Comparison of ENCODE assay signal across 24 mouse cellular contexts in the genomic region with DNA sequence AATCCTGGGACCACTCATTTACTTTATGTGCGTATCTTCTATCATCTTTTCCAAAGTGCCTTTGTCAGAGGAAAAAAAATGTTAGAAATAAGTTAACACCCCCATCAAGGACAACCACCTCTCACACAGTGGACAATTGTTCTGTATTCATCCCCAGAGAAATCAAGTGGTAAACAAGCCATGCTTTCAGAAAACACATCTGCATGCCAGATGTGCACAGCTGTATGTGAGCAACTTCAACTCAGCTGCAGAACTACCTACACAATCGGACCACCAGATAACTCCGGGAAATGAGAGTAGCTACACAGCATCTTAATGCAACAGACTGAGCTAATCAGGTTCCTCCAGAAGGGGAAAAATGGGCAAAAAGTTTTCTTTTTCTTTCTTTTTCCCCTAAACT.
A peak's percentile ranks its signal among the peaks of the same experiment; 100 is the strongest.
DNase-seq lines count a peak whose midpoint lies in the region; ATAC-seq lines count a peak whose summit lies in the region.
"Had no signal": no experiment of that assay in that cellular context is flagged by ENCODE, and none has a peak within 500 bp of the region (broad histone marks: within the 10 kb centered on the region; RNA-seq: fewer than 3 reads in every experiment).

No protein-coding gene starts in this region.

- H3K9ac ChIP-seq in embryonic facial prominence, embryonic 14.5 days (ENCODE audit: low read depth, low read length), result no peak overlapping the region
- H3K9ac ChIP-seq in limb, embryonic 12.5 days (replicated peaks), result no peak overlapping the region
- H3K9ac ChIP-seq: heart, embryonic 13.5 days; hindbrain, embryonic 15.5 days; intestine, embryonic 15.5 days; liver, postnatal 0 days; midbrain, embryonic 12.5 days had no signal

- H3K36me3 ChIP-seq in embryonic facial prominence, embryonic 14.5 days (ENCODE audit: control insufficient read depth, insufficient read depth, low read length), result no peaks in the 10 kb centered on the region
- H3K36me3 ChIP-seq in limb, embryonic 12.5 days, result no peaks in the 10 kb centered on the region
- H3K36me3 ChIP-seq: heart, embryonic 13.5 days; hindbrain, embryonic 15.5 days; intestine, embryonic 15.5 days; midbrain, embryonic 12.5 days had no signal

- no peaks in the 10 kb centered on the region for H3K9me3 ChIP-seq in embryonic facial prominence, embryonic 14.5 days (ENCODE audit: control insufficient read depth, low read length)
- no peaks in the 10 kb centered on the region for H3K9me3 ChIP-seq in limb, embryonic 12.5 days
- H3K9me3 ChIP-seq: heart, embryonic 13.5 days; hindbrain, embryonic 15.5 days; intestine, embryonic 15.5 days; midbrain, embryonic 12.5 days had no signal

- intact Hi-C loops in heart, postnatal 14 days (cut with DNase I), result no loop called here

- H3K4me2 ChIP-seq in embryonic facial prominence, embryonic 14.5 days (ENCODE audit: low read depth, low read length), result no peak overlapping the region
- no peak overlapping the region for H3K4me2 ChIP-seq in limb, embryonic 12.5 days
- H3K4me2 ChIP-seq: heart, embryonic 13.5 days; hindbrain, embryonic 15.5 days; intestine, embryonic 15.5 days; liver, embryonic 11.5 days; midbrain, embryonic 12.5 days had no signal

- H3K27me3 ChIP-seq in embryonic facial prominence, embryonic 14.5 days (replicated peaks; ENCODE audit: control insufficient read depth, insufficient read depth, low read length), result no peaks in the 10 kb centered on the region; the same call in 1 of the 2 replicates
- H3K27me3 ChIP-seq in limb, embryonic 12.5 days, result no peaks in the 10 kb centered on the region; the same call in 1 of the 2 replicates
- H3K27me3 ChIP-seq: heart, embryonic 13.5 days; hindbrain, embryonic 15.5 days; intestine, embryonic 15.5 days had no signal

- 0 out of 2 replicates have a peak, but pooled peaks cover 5% of the 10 kb centered on the region for H3K4me1 ChIP-seq in embryonic facial prominence, embryonic 14.5 days (ENCODE audit: control insufficient read depth, insufficient read depth, low read length)
- H3K4me1 ChIP-seq in limb, embryonic 12.5 days (replicated peaks), result peaks cover 20% of the 10 kb centered on the region
- H3K4me1 ChIP-seq: heart, embryonic 13.5 days; intestine, embryonic 15.5 days had no signal

- no peak overlapping the region for H3K27ac ChIP-seq in embryonic facial prominence, embryonic 14.5 days (replicated peaks; ENCODE audit: low read depth, low read length)
- H3K27ac ChIP-seq in limb, embryonic 12.5 days, result no peak overlapping the region
- H3K27ac ChIP-seq: heart, embryonic 13.5 days; hindbrain, embryonic 15.5 days; intestine, embryonic 15.5 days; midbrain, embryonic 12.5 days had no signal

- no peak for ATAC-seq in embryonic facial prominence, embryonic 14.5 days (ENCODE audit: low read depth)
- ATAC-seq in limb, embryonic 12.5 days (ENCODE audit: insufficient number of reproducible peaks, insufficient read depth, low FRiP score, low TSS enrichment, low read depth), result peak; percentile 76; the same call in 1 of the 2 replicates
- ATAC-seq: CD4-positive, CD25-positive, alpha-beta regulatory T cell, adult 4 months; forebrain, embryonic 14.5 days; intestine, embryonic 15.5 days; liver, postnatal 0 days had no signal

- DNase-seq in 3T3-L1 (ENCODE audit: low read depth, low spot score), result peak; percentile 74
- peak; percentile 56 for DNase-seq in embryo, embryonic 11 days
- DNase-seq in embryonic facial prominence, embryonic 14.5 days (ENCODE audit: low spot score), result peak; percentile 51
- DNase-seq in spleen, postnatal 10 days (ENCODE audit: low spot score in 2 of 2), result no peak
- no peak for DNase-seq in thymus, postnatal 4 days
- no peak for DNase-seq in heart, postnatal 14 days
- DNase-seq: cerebellum, adult 11 months; cerebellum, adult 9-11 months; gastrocnemius, postnatal 25 days; heart, adult 18-20 months; kidney, adult 8-10 months; kidney, postnatal 10 days; liver, postnatal 0 days; lung, postnatal 10 days; thymus, postnatal 14 days had no signal

- H3K4me3 ChIP-seq in embryonic facial prominence, embryonic 14.5 days (ENCODE audit: low read depth, low read length), result no peak overlapping the region
- H3K4me3 ChIP-seq in limb, embryonic 12.5 days (replicated peaks), result no peak overlapping the region
- H3K4me3 ChIP-seq: heart, embryonic 13.5 days; hindbrain, embryonic 15.5 days; intestine, embryonic 15.5 days; left cerebral cortex, adult 2 months; midbrain, embryonic 12.5 days had no signal

- 43% methylated on average over 3 of the region's 3 CpGs for WGBS in embryonic facial prominence, embryonic 14.5 days
- WGBS in limb, embryonic 12.5 days, result 24% methylated on average over 3 of the region's 3 CpGs

Comparison
In these comparisons a context has a peak if more than half of its experiments do, and no peak if none do; other contexts are left out.
1. DNase-seq: peak in 3T3-L1 (single experiment), embryo, embryonic 11 days (single experiment) and embryonic facial prominence, embryonic 14.5 days (single experiment); none in spleen, postnatal 10 days (0 of 2), thymus, postnatal 4 days (single experiment) and heart, postnatal 14 days (0 of 2).